Mouse (Mus musculus) embryonic fibroblast, embryonic 13.5 days (primary cell): ENCODE data around the gene Cnih3.

Experiments used
- CTCF ChIP-seq: IDR thresholded peaks from 2 replicates; pipeline ENCODE4 v1.5.1; 2011; ENCODE audit warnings: mild to moderate bottlenecking, control low read depth, low read length, moderate library complexity, borderline replicate concordance; ENCODE audit not compliant: insufficient read depth
- POLR2A ChIP-seq: IDR thresholded peaks from 2 replicates; pipeline ENCODE4 v1.6.1; 2011; ENCODE audit warnings: low read depth, mild to moderate bottlenecking, control low read depth, low read length, moderate library complexity

- TF ChIP-seq POLR2A (no peak), CTCF (no peak)
These were observed 58.3 kb downstream of the Cnih3 start for GRCm38 (mm10) chr1:181410647-181411254.
